Mouse (Mus musculus) intestine, embryonic 16.5 days (tissue): ENCODE measurements at regions not wholly inside any gene's neighbourhood (a gene's known extent, or its start where the extent isn't known, plus 50 kb on each side); places are given as distances from the start of the nearest gene placed in this dataset.
A peak's percentile ranks its signal among the peaks of the same experiment; 100 is the strongest.

Experiments used
- ATAC-seq: fragments of 200-750 bp; cut with Nextera tagmentation; 2 replicates; pipeline ENCODE4 v1.8.0; 2017; ENCODE audit warnings: moderate TSS enrichment, moderate library complexity
- H3K27ac ChIP-seq: fragments of 300-500 bp; sonication (generic); 2 replicates; pipeline ENCODE4 v1.5.1; 2014; ENCODE audit warnings: mild to moderate bottlenecking, low read length
- H3K27me3 ChIP-seq: fragments of 300-500 bp; sonication (generic); replicated peaks from 2 replicates; pipeline ENCODE4 v1.6.1; 2014; ENCODE audit warnings: low read length, control low read depth, mixed read lengths; ENCODE audit not compliant: control insufficient read depth, insufficient read depth
- H3K36me3 ChIP-seq: fragments of 300-500 bp; sonication (generic); 2 replicates; pipeline ENCODE4 v1.6.1; 2014; ENCODE audit warnings: low read length, control low read depth; ENCODE audit not compliant: control insufficient read depth, insufficient read depth
- H3K4me1 ChIP-seq: fragments of 300-500 bp; sonication (generic); 2 replicates; pipeline ENCODE4 v1.6.1; 2014; ENCODE audit warnings: low read length, control low read depth, mixed read lengths; ENCODE audit not compliant: control insufficient read depth, insufficient read depth
- H3K4me2 ChIP-seq: fragments of 300-500 bp; sonication (generic); 2 replicates; pipeline ENCODE4 v1.6.1; 2014; ENCODE audit warnings: low read depth, low read length, control low read depth
- H3K4me3 ChIP-seq: fragments of 300-500 bp; sonication (generic); 2 replicates; pipeline ENCODE4 v1.5.1; 2014; ENCODE audit warnings: mild to moderate bottlenecking, low read length
- H3K9ac ChIP-seq: fragments of 300-500 bp; sonication (generic); 2 replicates; pipeline ENCODE4 v1.6.1; 2014; ENCODE audit warnings: low read depth, low read length
- H3K9me3 ChIP-seq: fragments of 300-500 bp; sonication (generic); 2 replicates; pipeline ENCODE4 v1.6.1; 2016; ENCODE audit warnings: low read length, control low read depth; ENCODE audit not compliant: control insufficient read depth
- WGBS: fragments of 180-500 bp; shearing (Covaris S2); extraction: QIAGEN DNeasy Blood & Tissue Kit; methylation state at CpG from one replicate; pipeline ENCODE4 v1.1.7; 2014; 5-methylcytosine and 5-hydroxymethylcytosine counted together

GRCm38 (mm10) chr4:8949951-8950350, 711.1 kb upstream of the Car8 start:
- 66% methylated on average over 4 of the region's 4 CpGs for WGBS
- no peaks in the 10 kb centered on the region for H3K27me3 ChIP-seq
- no peaks in the 10 kb centered on the region for H3K36me3 ChIP-seq
- 0 out of 2 replicates have a peak, but pooled peaks have one; percentile 28 for ATAC-seq
- H3K27ac ChIP-seq = no peak overlapping the region
- H3K4me1 ChIP-seq = peaks cover 12% of the 10 kb centered on the region
- no peak overlapping the region for H3K9ac ChIP-seq
- H3K4me2 ChIP-seq = no peak overlapping the region
- no peaks in the 10 kb centered on the region for H3K9me3 ChIP-seq
- H3K4me3 ChIP-seq = no peak overlapping the region

- H3K4me2 ChIP-seq = no peak overlapping the region
- H3K27ac ChIP-seq = no peak overlapping the region
- H3K4me1 ChIP-seq = peaks cover 8% of the 10 kb centered on the region
- ATAC-seq = peak; percentile 17; the same call in 1 of the 2 replicates
- H3K9me3 ChIP-seq = no peaks in the 10 kb centered on the region
- 52% methylated on average over 5 of the region's 5 CpGs for WGBS
- H3K27me3 ChIP-seq = no peaks in the 10 kb centered on the region
- no peak overlapping the region for H3K4me3 ChIP-seq
- no peak overlapping the region for H3K9ac ChIP-seq
- no peaks in the 10 kb centered on the region for H3K36me3 ChIP-seq
Measured at GRCm38 (mm10) chr4:8949537-8949936, 710.7 kb upstream of the Car8 start.

- 93% methylated on average over 10 of the region's 10 CpGs for WGBS
- ATAC-seq = no peak
Measured at GRCm38 (mm10) chr4:8945116-8945515, 706.3 kb upstream of the Car8 start.

GRCm38 (mm10) chr4:8943080-8943479, 704.2 kb upstream of the Car8 start:
- H3K36me3 ChIP-seq = no peaks in the 10 kb centered on the region
- no peaks in the 10 kb centered on the region for H3K27me3 ChIP-seq
- WGBS = 66% methylated on average over 5 of the region's 5 CpGs
- H3K27ac ChIP-seq = no peak overlapping the region
- no peak for ATAC-seq
- H3K9me3 ChIP-seq = no peaks in the 10 kb centered on the region
- H3K9ac ChIP-seq = no peak overlapping the region
- H3K4me1 ChIP-seq = no peaks in the 10 kb centered on the region
- H3K4me2 ChIP-seq = no peak overlapping the region
- H3K4me3 ChIP-seq = no peak overlapping the region

More at GRCm38 (mm10) chr4:8945116-8945515, 706.3 kb upstream of the Car8 start:
- no peaks in the 10 kb centered on the region for H3K27me3 ChIP-seq
- H3K4me1 ChIP-seq = no peaks in the 10 kb centered on the region; the same call in 1 of the 2 replicates
- no peak overlapping the region for H3K4me3 ChIP-seq
- H3K9ac ChIP-seq = no peak overlapping the region
- H3K4me2 ChIP-seq = no peak overlapping the region
- no peak overlapping the region for H3K27ac ChIP-seq
- no peaks in the 10 kb centered on the region for H3K36me3 ChIP-seq
- H3K9me3 ChIP-seq = no peaks in the 10 kb centered on the region

GRCm38 (mm10) chr4:8938948-8939411, 700.1 kb upstream of the Car8 start:
- H3K4me2 ChIP-seq = no peak overlapping the region
- no peaks in the 10 kb centered on the region for H3K36me3 ChIP-seq
- no peaks in the 10 kb centered on the region for H3K4me1 ChIP-seq
- no peaks in the 10 kb centered on the region for H3K27me3 ChIP-seq
- peak; percentile 46; the same call in 1 of the 2 replicates for ATAC-seq
- H3K9me3 ChIP-seq = no peaks in the 10 kb centered on the region
- H3K27ac ChIP-seq = no peak overlapping the region
- no peak overlapping the region for H3K4me3 ChIP-seq
- H3K9ac ChIP-seq = no peak overlapping the region
- WGBS = 47% methylated on average over 6 of the region's 6 CpGs

GRCm38 (mm10) chr4:8935899-8936298, 697.1 kb upstream of the Car8 start:
- no peaks in the 10 kb centered on the region for H3K9me3 ChIP-seq
- H3K4me1 ChIP-seq = no peaks in the 10 kb centered on the region
- ATAC-seq = no peak
- no peak overlapping the region for H3K27ac ChIP-seq
- H3K4me3 ChIP-seq = no peak overlapping the region
- no peak overlapping the region for H3K4me2 ChIP-seq
- no peak overlapping the region for H3K9ac ChIP-seq
- WGBS = 58% methylated on average over 2 of the region's 2 CpGs
- no peaks in the 10 kb centered on the region for H3K27me3 ChIP-seq
- no peaks in the 10 kb centered on the region for H3K36me3 ChIP-seq

GRCm38 (mm10) chr4:8934541-8934940, 695.7 kb upstream of the Car8 start:
- Histone ChIP-seq H3K4me1 (no peaks in the 10 kb centered on the region), H3K4me3 (no peak overlapping the region), H3K9me3 (no peaks in the 10 kb centered on the region), H3K36me3 (no peaks in the 10 kb centered on the region), H3K9ac (no peak overlapping the region), H3K27me3 (no peaks in the 10 kb centered on the region), H3K27ac (no peak overlapping the region), H3K4me2 (no peak overlapping the region)
- WGBS = 72% methylated on average over 1 of the region's 1 CpGs
- no peak for ATAC-seq

GRCm38 (mm10) chr4:8929346-8929745, 690.5 kb upstream of the Car8 start:
- no peak overlapping the region for H3K9ac ChIP-seq
- H3K4me2 ChIP-seq = no peak overlapping the region
- no peak overlapping the region for H3K27ac ChIP-seq
- WGBS = 61% methylated on average over 4 of the region's 4 CpGs
- H3K36me3 ChIP-seq = no peaks in the 10 kb centered on the region
- H3K4me3 ChIP-seq = no peak overlapping the region
- H3K4me1 ChIP-seq = no peaks in the 10 kb centered on the region; the same call in 1 of the 2 replicates
- H3K9me3 ChIP-seq = no peaks in the 10 kb centered on the region
- H3K27me3 ChIP-seq = no peaks in the 10 kb centered on the region
- no peak for ATAC-seq

- 0 out of 2 replicates have a peak, but pooled peaks have one; percentile 36 for ATAC-seq
- no peaks in the 10 kb centered on the region for H3K9me3 ChIP-seq
- no peaks in the 10 kb centered on the region for H3K36me3 ChIP-seq
- no peak overlapping the region for H3K27ac ChIP-seq
- H3K4me3 ChIP-seq = no peak overlapping the region
- no peaks in the 10 kb centered on the region; the same call in 1 of the 2 replicates for H3K4me1 ChIP-seq
- no peaks in the 10 kb centered on the region for H3K27me3 ChIP-seq
- WGBS = 43% methylated on average over 17 of the region's 17 CpGs
- 0 out of 2 replicates have a peak overlapping the region, but pooled peaks have one; percentile 9 for H3K9ac ChIP-seq
- H3K4me2 ChIP-seq = peak overlapping the region; percentile 19; the same call in 1 of the 2 replicates
Measured at GRCm38 (mm10) chr4:8928551-8929305, 689.9 kb upstream of the Car8 start.
